Mouse (Mus musculus): ENCODE measurements at regions not wholly inside any gene's neighbourhood (a gene's known extent, or its start where the extent isn't known, plus 50 kb on each side); places are given as distances from the start of the nearest gene placed in this dataset.

DNA sequence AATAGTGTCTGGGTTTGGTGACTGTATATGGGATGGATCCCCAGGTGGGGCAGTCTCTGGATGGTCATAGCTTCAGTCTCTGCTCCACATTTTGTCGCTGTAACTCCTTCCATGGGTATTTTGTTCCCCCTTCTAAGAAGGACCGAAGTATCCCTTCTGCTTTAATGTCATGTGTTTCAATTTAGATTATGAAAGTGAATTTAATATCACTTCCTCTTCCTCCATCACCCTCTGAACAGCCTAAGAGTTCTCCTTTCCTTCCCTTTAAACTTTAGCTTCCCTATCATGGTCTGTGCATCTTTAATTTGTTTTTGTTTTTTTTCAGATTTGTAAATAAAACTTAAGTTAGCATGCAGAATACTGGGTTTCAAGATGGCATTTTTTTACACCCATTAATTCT lies 211.0 kb upstream of the Phyhipl start:
- TF ChIP-seq POLR2A (IDR thresholded peaks at IDR 0.05; ENCODE audit: low read depth, low read length) (no peak), CTCF (conservative IDR thresholded peaks at IDR 0.05; ENCODE audit: insufficient read depth, insufficient read length, low read depth, low read length) (no peak)
